Mouse (Mus musculus): ENCODE results near the gene Tmem239. TPM values are rescaled to one million over a fixed set of nuclear protein-coding genes. Genes with fewer than 3 reads are reported as not detected.

Tmem239 gene
- polyA plus RNA-seq, 1 experiment from 2014 or later, result not detected

DNA sequence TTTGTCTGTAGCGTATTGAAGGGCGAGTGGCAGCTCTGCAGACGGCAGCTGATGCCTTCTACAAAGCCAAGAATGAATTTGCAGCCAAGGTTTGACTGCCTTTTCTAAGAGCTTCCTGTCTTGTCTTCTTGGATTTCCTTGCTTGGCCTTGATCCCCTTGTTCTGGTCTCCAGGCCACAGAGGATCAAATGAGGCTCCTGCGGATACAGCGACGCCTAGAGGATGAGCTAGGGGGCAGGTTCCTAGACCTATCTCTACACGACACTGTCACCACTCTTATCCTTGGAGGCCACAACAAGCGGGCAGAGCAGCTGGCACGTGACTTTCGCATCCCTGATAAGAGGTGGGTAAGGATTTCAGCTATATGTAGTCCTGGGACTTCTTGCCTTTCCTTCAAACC is 35.9 kb downstream of the Tmem239 start:
- Histone ChIP-seq H3K4me1 (ENCODE audit: insufficient read depth) (no peaks in the 10 kb centered on the region), H3K27me3 (ENCODE audit: insufficient read depth, low read length) (no peaks in the 10 kb centered on the region), H3K27ac (ENCODE audit: low read depth) (no peak overlapping the region), H3K4me2 (ENCODE audit: low read depth, low read length) (no peak overlapping the region), H3K9me3 (ENCODE audit: low read length) (no peaks in the 10 kb centered on the region), H3K36me3 (replicated peaks; ENCODE audit: insufficient read depth, low read length) (peaks cover 67% of the 10 kb centered on the region), H3K9ac (replicated peaks) (no peak overlapping the region), H3K4me3 (ENCODE audit: low read depth, low read length) (no peak overlapping the region)
- WGBS (ENCODE audit: insufficient replicate concordance), result 65% methylated on average over 10 of the region's 10 CpGs
- ATAC-seq, result peak; percentile 68
- DNase-seq, result no peak
- no peak for TF ChIP-seq EP300 (IDR thresholded peaks at IDR 0.05; ENCODE audit: low read depth)
- peak; percentile 62 for TF ChIP-seq CTCF (IDR thresholded peaks at IDR 0.05; ENCODE audit: low read depth)

DNA sequence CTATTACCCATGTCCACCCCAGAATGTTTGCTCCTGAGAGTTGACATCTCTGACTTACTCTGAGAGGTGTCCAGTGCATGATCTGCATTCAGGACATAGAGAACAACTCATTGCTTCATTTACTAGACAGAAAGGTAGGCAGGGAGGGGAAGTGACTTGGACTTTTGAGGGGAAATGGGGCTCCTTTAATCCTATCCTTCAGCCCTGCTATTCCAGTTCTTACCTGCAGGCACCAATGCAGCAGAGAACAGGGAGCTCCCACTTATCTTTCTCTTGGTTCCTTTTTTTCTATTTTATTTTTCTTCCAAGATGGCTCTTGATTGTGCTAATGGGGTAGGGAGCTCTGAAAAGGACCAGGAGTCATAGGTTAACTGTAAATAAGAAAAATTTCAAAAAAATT is 42.2 kb downstream of the Tmem239 start:
- H3K4me1 ChIP-seq (ENCODE audit: insufficient read depth), result peaks cover 25% of the 10 kb centered on the region
- DNase-seq (no peak), ATAC-seq (no peak)
- H3K27ac ChIP-seq (ENCODE audit: low read depth), result no peak overlapping the region
- no peak overlapping the region for H3K9ac ChIP-seq (replicated peaks)
- H3K4me3 ChIP-seq (ENCODE audit: low read depth, low read length), result no peak overlapping the region
- H3K4me2 ChIP-seq (ENCODE audit: low read depth, low read length), result no peak overlapping the region
- H3K27me3 ChIP-seq (ENCODE audit: insufficient read depth, low read length), result no peaks in the 10 kb centered on the region
- no peaks in the 10 kb centered on the region for H3K9me3 ChIP-seq (ENCODE audit: low read length)
- peaks cover 10% of the 10 kb centered on the region for H3K36me3 ChIP-seq (replicated peaks; ENCODE audit: insufficient read depth, low read length)
- TF ChIP-seq EP300 (IDR thresholded peaks at IDR 0.05; ENCODE audit: low read depth) (no peak), CTCF (IDR thresholded peaks at IDR 0.05; ENCODE audit: low read depth) (no peak)

DNA sequence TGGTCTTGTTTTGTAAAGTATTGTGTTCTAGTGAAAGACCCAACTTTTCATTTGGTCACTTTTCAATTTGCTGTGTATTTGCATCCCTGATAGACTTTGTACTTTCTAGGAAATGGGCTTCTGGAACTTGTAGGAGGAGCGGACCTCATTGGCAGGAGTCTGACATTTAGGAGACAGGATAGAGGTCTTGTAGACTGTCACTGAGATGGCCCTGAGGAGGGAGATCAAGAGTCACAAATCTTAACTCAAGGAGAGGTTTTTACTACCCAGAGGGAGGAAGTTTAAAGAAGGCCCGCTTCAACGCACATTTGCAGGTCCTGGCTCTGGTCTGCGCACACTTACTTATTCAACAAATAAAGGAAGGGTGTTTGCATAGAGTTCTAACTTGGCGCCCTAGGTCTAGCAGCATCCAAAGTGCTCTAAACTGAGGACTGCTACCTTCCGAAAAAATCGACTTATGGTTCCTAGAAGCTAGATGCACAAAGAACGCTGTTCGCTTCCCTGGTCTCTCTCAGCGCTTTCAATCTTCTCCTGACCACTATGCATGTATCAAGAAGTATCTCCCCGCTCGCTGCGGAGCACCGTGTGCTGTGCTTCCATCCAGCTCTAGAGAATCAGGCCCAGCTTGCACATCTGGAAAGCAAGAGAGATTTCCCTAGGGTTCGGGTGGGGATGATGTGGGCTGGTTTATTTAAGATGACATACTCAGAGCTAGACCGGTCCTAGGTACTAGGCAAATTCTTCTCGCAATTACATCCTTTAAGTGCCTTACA is 42.9 kb downstream of the Tmem239 start:
- H3K36me3 ChIP-seq (replicated peaks; ENCODE audit: insufficient read depth, low read length), result peaks cover 3% of the 10 kb centered on the region; the same call in 1 of the 2 replicates
- H3K4me2 ChIP-seq (ENCODE audit: low read depth, low read length), result peak overlapping the region; percentile 96
- H3K9ac ChIP-seq (replicated peaks), result peak overlapping the region; percentile 88
- no peaks in the 10 kb centered on the region for H3K27me3 ChIP-seq (ENCODE audit: insufficient read depth, low read length)
- H3K4me1 ChIP-seq (ENCODE audit: insufficient read depth), result peaks cover 25% of the 10 kb centered on the region
- no peaks in the 10 kb centered on the region for H3K9me3 ChIP-seq (ENCODE audit: low read length)
- H3K27ac ChIP-seq (ENCODE audit: low read depth), result no peak overlapping the region
- DNase-seq (no peak), ATAC-seq (no peak)
- TF ChIP-seq CTCF (IDR thresholded peaks at IDR 0.05; ENCODE audit: low read depth), result 0 out of 2 replicates have a peak, but pooled peaks have one; percentile 6
- TF ChIP-seq EP300 (IDR thresholded peaks at IDR 0.05; ENCODE audit: low read depth), result no peak
- 8% methylated on average over 17 of the region's 17 CpGs for WGBS (ENCODE audit: insufficient replicate concordance)
- H3K4me3 ChIP-seq (ENCODE audit: low read depth, low read length), result peak overlapping the region; percentile 88

DNA sequence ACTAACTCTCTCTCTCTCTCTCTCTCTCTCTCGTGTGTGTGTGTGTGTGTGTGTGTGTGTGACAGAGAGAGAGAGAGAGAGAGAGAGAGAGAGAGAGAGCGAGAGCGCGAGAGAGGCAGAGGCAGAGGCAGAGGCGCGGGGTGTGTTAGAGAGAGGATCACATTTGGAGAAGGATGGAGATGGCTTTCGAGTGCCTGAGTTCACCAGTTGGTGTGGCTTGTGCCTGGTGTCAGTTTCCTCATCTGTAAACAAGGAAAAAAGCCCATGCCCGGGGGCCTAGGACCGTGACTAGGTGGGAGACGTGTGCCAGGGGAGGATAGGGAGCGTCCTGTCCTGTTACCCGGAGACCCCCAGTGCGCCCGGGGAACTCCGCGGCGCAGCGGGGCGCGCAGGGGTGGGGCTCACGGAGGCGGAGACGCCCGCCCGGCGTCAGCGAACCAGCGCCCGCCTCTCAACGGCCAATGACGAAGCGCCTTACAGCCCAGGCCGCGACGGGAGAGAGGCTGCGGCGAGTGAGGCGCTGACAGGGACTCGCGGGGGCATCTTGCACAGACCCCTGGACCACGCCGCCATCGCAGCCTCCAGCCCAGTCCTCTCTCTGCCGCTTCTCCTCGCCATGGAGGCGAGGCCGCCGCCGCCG is 43.6 kb downstream of the Tmem239 start, which contains the start of gene Ptpra:
Gene Ptpra (plus strand): TSS at position 485 of the 640 bp plus-strand sequence.
- peak within 1 kb of the TSS; percentile 96 for H3K4me2 ChIP-seq (ENCODE audit: low read depth, low read length)
- no peaks in the 10 kb centered on the region for H3K9me3 ChIP-seq (ENCODE audit: low read length)
- no peaks in the 10 kb centered on the region for H3K36me3 ChIP-seq (replicated peaks; ENCODE audit: insufficient read depth, low read length)
- ATAC-seq, result peak; percentile 98
- TF ChIP-seq CTCF (IDR thresholded peaks at IDR 0.05; ENCODE audit: low read depth) (no peak), EP300 (IDR thresholded peaks at IDR 0.05; ENCODE audit: low read depth) (no peak)
- DNase-seq, result peak; percentile 92
- peaks cover 31% of the 10 kb centered on the region for H3K4me1 ChIP-seq (ENCODE audit: insufficient read depth)
- peak within 1 kb of the TSS; percentile 88 for H3K4me3 ChIP-seq (ENCODE audit: low read depth, low read length)
- peak within 1 kb of the TSS; percentile 84 for H3K27ac ChIP-seq (ENCODE audit: low read depth)
- WGBS (ENCODE audit: insufficient replicate concordance), result under 1% methylated on average over 38 of the region's 50 CpGs
- H3K27me3 ChIP-seq (ENCODE audit: insufficient read depth, low read length), result no peaks in the 10 kb centered on the region
- H3K9ac ChIP-seq (replicated peaks), result peak within 1 kb of the TSS; percentile 88

DNA sequence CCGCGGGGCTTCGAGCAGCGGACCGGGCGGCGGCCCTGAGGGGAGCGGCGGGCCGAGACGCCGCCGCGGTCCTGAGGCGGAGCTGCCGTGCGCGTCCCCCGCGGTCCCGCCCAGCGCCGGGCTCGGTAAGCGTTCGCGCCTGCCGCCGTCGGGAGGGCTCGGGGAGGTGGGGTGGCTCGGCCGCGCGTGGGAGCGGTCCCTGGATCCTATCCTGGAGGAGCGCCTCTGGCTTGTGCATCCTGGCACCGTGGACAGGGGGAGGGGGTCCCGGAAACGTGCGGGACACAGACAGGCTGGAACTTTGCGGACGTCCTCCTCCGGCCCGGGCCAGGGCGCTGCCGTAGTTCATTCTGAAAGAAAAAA is 44.1 kb downstream of the Tmem239 start:
- no peaks in the 10 kb centered on the region for H3K27me3 ChIP-seq (ENCODE audit: insufficient read depth, low read length)
- peak overlapping the region; percentile 88 for H3K9ac ChIP-seq (replicated peaks)
- peaks cover 33% of the 10 kb centered on the region for H3K4me1 ChIP-seq (ENCODE audit: insufficient read depth)
- WGBS (ENCODE audit: insufficient replicate concordance), result 2% methylated on average over 32 of the region's 47 CpGs
- peak overlapping the region; percentile 88 for H3K4me3 ChIP-seq (ENCODE audit: low read depth, low read length)
- H3K9me3 ChIP-seq (ENCODE audit: low read length), result no peaks in the 10 kb centered on the region
- peak overlapping the region; percentile 84 for H3K27ac ChIP-seq (ENCODE audit: low read depth)
- peak; percentile 85 for DNase-seq
- peak; percentile 91 for ATAC-seq
- no peaks in the 10 kb centered on the region for H3K36me3 ChIP-seq (replicated peaks; ENCODE audit: insufficient read depth, low read length)
- 0 out of 2 replicates have a peak, but pooled peaks have one; percentile 2 for TF ChIP-seq CTCF (IDR thresholded peaks at IDR 0.05; ENCODE audit: low read depth)
- TF ChIP-seq EP300 (IDR thresholded peaks at IDR 0.05; ENCODE audit: low read depth), result no peak
- H3K4me2 ChIP-seq (ENCODE audit: low read depth, low read length), result peak overlapping the region; percentile 96

DNA sequence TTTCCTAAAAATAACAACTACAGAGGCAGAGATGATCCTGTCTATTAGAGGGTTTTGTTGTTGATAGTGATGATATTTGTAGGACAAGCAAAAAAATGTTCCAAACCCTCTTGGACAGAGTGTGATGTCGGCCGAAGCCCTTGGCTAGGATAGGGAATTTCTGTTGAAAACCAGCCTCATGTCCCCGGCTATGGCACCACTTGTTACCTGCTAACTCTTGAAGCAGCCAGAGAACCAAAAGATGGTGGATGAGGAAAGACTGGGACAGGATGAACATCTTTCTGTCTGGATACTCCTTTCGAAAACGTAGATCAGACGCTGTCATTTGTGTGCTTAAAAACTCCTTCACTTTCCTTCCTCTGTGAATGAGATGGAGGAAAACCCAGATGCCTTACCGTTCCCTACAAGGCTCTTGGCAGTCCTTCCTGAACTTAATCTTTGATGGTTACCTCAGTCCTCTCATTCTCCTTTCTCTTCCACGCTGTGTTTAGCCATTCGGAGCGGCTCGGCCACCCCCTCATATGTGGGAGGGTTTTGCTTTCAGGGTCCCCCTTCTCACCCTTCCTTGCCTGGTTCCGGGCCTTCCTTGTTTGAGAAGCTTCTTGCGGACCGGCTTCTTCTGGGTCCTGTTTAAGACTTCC is 44.9 kb downstream of the Tmem239 start:
- no peaks in the 10 kb centered on the region for H3K9me3 ChIP-seq (ENCODE audit: low read length)
- no peaks in the 10 kb centered on the region for H3K36me3 ChIP-seq (replicated peaks; ENCODE audit: insufficient read depth, low read length)
- DNase-seq, result no peak
- ATAC-seq, result no peak
- H3K4me1 ChIP-seq (ENCODE audit: insufficient read depth), result peaks cover 33% of the 10 kb centered on the region
- peak overlapping the region; percentile 88 for H3K9ac ChIP-seq (replicated peaks)
- H3K27me3 ChIP-seq (ENCODE audit: insufficient read depth, low read length), result no peaks in the 10 kb centered on the region
- 69% methylated on average over 14 of the region's 14 CpGs for WGBS (ENCODE audit: insufficient replicate concordance)
- H3K4me2 ChIP-seq (ENCODE audit: low read depth, low read length), result peak overlapping the region; percentile 96
- TF ChIP-seq CTCF (IDR thresholded peaks at IDR 0.05; ENCODE audit: low read depth) (no peak), EP300 (IDR thresholded peaks at IDR 0.05; ENCODE audit: low read depth) (no peak)
- peak overlapping the region; percentile 88 for H3K4me3 ChIP-seq (ENCODE audit: low read depth, low read length)
- H3K27ac ChIP-seq (ENCODE audit: low read depth), result 0 out of 2 replicates have a peak overlapping the region, but pooled peaks have one; percentile 84

Measured in liver, postnatal 0 days (tissue).